Mouse (Mus musculus): Measurements from ENCODE around the gene Polrmt.
A peak's percentile ranks its signal among the peaks of the same experiment; 100 is the strongest.

GRCm38 (mm10) chr10:79788386-79789158, 42.2 kb upstream of the Polrmt start:
- TF ChIP-seq CTCF (IDR thresholded peaks at IDR 0.05; ENCODE audit: low read depth, low read length) (peak; percentile 28; the same call in 1 of the 2 replicates), POLR2A (IDR thresholded peaks at IDR 0.05; ENCODE audit: borderline replicate concordance, low read depth, low read length) (no peak)

All from bone marrow macrophage, adult 2 months (primary cell).